Mouse (Mus musculus) cerebellum, adult 18-20 months (tissue): Measurements from ENCODE around the gene Mvd.
A peak's percentile ranks its signal among the peaks of the same experiment; 100 is the strongest.

Experiments used
- DNase-seq, 2 experiments: peaks; one replicate each; pipeline ENCODE4 v3.0.0; 2021

Gene Mvd

DNA sequence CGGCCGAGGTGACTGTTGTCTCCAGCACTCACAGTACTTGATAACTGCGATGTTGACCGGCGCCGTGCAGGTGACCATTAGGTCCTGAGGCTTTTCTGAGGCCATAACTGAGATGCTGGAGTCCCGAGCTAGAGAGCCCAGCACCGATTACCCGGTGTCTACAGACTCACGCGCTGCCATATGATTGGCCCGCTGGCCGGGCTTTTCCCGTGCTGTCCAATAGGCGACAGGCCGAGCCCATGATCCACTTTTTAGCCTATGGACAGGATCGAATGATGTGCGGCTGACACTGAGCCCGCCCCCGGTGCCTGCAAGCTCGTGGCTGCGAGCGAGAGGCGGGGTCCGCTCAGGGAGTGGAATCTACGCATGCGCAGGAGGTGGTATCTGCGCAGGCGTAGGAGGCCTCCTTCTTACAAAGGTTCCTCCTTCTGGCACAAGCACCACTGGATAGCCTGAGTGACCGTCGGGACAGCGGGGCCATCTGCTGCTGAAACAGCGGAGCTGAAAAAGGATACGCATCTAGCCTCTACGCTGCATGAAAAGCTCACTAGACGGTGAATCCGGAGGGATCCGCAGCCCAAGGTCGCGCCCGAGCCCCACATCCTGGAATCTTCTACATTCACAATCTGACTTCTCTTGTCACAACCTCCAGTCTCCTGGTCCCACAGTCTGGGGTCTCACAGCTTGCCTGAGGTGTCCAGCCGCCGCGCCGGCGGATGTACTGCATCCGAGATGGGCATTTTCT lies at the start of gene Mvd:
Gene Mvd, minus strand, starts transcription at position 161 of the 745 bp plus-strand sequence.
- peak; percentile 99 to 100 for DNase-seq

DNA sequence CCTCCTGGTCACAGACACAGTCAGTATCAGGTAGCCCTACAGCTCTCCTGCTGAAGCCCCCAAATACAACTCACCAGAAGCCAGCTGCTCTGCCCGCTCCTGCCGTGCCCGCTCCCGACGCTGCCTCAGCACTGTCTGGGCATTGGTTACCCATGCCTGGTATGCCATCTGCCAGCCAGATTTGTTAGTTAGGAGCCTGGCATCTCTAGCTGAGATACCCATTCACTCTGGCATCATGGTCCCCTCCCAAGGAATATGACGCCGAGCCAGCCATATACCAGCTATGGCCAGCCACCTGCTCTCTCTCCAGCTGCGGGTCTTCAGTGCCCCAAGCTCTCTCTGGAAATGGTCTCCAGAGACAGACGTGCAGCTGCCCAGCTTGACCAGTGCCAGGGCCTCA lies 45.2 kb upstream of the Mvd start:
- DNase-seq: no peak

DNA sequence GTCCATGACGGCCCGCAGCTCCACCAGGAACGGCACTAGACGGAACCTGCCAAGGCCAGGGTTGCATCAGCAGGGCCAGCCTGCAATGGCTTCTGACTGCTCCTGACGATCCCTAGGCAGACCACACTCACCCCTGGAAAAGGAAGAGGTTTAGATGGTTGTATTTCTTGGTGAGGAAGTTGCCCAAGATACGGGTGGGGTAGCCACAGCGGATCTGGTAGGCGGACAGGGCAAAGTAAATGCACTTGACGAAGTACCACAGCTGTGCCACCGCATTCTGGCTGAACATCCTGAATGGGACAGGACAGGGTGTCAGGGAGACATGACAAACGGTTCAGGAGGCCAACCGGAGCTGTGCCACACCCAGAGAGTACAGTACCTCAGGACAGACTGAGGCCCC lies 41.6 kb upstream of the Mvd start:
- no peak for DNase-seq

DNA sequence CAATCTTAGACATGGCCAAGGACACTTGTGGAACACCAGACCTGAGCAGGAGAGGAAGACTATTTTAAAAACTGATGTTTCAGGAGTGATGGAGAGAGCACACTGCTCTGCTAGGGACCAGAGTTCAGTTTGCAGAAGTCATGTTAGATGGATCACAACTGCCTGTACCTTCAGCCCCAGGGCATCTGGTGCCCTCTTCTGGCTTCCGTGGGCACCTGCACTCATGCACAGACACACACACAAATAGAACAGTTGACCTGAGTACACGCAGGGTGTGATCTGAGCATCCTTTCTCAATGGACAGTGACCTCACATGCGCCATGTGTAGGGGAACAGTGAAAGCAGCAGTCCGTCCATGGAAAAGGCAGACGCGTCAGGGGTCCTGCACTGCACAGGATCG lies 40.7 kb upstream of the Mvd start:
- DNase-seq: no peak

DNA sequence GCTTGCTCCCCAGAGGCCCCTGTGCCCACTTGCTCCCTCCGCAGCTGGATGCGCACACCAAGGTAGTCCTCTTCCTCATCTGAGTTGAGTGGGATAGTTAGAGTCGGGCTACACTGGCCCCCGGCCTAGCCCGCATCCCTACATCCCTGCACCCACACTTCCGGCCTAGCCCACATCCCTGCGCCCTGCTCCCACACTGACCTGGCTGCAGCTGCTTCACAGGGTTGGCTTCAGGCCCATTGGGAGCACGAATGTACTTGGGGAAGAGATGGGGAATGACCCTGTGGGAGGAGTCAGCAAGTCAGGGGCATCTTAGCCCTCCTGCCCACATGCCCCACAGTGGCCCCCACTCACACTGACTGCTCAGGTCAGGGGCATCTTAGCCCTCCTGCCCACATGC lies 39.2 kb upstream of the Mvd start:
- no peak for DNase-seq

DNA sequence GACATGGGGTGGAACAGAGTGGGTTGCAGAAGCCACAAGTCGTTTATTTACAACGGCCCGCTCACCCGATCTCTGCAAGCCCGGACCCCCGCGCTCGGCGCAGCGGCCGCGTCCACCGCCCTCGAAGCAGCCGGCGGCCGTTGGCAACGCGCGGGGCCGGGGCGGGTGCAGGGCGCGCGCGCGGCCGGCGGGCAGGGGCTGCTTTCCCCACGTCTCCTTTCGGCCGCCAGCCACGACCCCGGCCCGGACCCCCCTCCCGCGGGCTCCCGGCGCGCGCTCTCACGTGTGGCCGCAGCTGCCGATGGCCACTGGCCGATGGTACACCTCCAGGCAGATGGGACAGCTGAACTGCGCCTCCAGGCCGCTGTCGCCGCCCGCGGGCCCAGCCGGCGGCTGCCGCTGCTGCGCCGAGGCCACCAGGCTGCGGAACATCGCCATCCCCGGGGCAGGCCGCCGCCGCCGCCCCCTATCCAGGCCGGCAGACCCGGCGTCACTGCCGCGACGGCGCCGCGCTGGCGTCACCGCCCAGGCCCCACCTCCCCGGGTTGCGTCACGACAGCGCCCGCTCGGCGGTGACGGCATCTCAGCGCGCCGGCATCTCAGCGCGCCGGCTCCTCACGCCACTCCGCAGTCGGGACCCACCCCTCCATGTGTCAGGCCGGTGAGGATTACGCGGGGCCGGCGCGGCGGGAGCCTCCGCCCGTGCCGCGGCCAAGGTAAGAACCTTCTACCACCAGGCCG lies 32.5 kb upstream of the Mvd start, which contains the start of the genes Rnf166 and Ctu2:
Gene Rnf166, minus strand, starts transcription at position 485 of the 741 bp plus-strand sequence.
Gene Ctu2, plus strand, starts transcription at position 564 of the 741 bp plus-strand sequence.
- peak; percentile 83 to 97 for DNase-seq

DNA sequence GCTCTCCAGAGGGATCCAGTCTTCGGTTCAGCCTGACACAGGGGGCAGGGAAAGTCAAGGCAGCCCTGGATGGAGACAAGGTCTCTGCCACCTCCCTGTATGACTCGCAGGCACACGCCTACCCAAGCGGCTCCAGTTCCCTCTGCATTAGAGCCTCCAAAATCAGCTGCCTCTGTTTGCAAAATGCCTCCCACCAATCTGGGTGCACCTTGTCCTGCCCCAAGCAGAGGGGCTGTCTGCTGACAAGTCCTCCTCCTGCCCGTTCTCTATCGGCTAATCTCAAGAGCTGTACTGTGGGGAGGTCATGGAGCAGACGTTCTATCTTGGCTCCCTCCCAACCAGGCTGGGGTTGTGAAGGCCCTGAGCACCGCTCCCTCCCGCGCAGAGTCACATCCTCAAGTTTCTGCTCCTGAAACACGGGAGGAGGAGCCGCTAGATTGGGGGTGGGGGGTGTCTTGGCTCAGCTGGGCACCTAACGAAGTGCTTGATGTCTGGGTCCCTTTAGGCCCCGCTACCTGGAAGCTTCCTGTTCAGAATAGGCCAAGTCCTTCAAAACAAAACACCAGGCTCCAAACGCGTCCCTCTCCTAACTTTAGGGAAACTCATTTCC lies 31.8 kb upstream of the Mvd start:
- peak; percentile 37 to 46 for DNase-seq

DNA sequence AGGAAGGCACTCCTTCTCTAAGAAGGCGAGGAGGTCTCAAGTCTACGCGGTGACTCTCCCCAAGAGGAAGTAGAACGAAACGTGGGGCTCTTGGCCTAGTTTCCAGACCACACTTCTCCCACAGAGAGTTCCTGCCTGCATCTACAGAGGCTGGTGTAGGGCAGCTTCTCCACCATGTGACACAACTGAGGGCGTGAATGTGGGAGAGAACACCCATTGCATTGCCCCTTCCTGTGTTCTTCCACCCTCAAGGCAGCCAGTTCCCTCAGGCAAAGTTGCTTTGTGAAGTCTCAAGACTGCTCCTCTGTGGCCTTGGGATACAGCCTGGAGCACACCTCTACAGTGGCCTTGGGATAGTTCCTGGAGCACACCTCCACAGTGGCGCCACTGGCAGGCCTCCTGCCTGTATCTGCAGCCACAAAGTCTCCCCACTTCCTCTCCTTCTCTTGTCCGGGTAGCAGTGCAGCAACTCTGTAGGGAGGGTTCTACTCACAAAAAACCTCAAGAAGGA lies 30.7 kb upstream of the Mvd start:
- DNase-seq: no peak

DNA sequence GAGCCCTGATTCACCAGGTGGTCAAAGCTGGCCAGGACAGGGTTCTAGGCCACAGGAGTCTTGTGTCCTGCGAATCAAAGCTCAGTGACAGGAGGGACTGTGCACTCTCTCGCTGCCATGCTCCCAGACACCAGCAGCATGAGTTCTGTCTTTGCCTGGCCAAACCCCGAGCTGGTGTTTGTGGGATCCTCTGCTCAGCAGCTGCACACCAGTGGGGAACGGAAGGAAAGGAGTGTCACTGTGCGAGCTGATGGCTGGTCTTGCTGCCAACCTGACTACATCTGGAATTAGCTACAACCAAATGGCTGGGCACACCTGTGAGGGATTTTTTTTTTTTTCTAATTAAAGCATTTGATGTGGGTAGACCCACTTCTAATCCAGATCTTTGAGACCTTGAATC lies 27.5 kb upstream of the Mvd start:
- no peak for DNase-seq

DNA sequence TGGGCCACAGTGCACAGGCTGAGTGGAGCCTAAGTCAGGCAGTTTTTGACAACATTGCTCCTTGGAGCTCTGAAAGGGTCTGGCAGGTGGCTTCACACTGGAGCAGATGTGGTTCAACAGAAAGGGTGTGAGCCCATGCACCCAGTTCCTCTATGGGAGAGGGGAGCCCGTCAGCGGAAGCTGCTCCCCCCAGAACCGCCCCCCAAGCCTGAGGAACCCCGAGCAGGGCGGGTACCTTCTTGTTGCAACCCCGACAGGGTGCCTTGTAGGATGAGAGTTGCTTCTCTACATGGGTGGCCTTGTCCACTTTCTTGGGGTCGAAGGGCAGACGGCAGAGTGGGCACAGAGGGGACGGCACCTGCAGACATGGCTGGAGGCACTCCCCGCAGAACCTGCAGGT lies 26.7 kb upstream of the Mvd start:
- no peak for DNase-seq

DNA sequence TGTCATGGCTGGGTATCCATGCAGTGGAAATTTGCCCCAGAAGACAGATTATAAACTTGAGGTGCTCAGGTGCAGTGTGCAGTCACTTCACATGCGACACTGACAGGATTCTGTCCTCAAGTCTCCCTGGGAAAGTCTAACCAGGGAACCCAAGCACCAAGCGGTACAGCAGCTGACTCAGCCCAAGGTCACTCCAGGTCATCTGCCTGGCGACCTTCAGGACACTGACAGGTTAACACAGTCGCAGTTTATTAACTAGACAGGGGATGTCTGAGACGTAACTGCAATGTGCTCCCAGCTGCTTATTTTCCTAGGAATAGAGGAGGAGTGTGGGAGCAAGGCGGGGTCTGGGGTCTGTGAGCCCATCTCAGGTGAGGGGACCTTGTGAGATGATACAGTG lies 26.2 kb upstream of the Mvd start:
- DNase-seq: no peak

DNA sequence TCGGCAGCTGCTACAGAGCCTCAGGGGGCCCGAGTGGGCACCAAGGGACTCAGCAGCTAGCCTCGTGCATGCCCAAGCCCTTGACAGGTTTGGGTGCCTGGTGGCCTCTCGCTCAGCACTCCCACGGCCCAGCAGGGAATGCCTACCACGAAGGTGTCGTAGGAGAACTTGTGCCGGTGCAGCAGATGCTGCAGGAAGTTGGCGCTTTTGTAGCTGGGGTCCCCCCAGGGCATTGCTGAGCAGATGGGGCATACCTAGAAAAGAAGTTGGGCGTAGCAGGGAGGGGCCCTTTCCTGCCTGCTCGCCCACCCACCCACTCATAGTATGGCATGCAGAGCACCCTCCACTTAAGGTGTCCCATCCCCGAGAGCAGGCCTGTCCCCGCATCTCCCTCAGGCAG lies 24.6 kb upstream of the Mvd start:
- DNase-seq: no peak

DNA sequence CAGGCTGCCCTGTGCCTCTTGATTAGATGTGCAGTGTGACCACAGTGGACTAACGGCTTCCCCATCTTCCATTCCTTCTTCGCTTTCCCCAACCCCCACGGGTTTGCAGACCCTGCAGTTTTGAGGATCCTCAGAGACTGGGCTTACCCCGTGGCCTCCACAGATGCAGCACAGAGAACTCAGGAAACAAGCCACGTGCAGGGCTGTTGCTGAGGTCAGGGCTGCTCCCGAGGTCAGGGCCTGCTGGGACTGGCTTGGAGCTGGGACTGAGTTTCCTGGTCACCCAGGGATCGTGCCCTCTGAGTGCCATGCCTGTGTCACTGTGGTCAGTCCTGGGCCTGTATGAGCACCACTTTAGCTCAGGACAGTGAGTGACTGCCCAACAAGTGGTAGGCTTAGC lies 21.8 kb upstream of the Mvd start:
- DNase-seq: no peak

DNA sequence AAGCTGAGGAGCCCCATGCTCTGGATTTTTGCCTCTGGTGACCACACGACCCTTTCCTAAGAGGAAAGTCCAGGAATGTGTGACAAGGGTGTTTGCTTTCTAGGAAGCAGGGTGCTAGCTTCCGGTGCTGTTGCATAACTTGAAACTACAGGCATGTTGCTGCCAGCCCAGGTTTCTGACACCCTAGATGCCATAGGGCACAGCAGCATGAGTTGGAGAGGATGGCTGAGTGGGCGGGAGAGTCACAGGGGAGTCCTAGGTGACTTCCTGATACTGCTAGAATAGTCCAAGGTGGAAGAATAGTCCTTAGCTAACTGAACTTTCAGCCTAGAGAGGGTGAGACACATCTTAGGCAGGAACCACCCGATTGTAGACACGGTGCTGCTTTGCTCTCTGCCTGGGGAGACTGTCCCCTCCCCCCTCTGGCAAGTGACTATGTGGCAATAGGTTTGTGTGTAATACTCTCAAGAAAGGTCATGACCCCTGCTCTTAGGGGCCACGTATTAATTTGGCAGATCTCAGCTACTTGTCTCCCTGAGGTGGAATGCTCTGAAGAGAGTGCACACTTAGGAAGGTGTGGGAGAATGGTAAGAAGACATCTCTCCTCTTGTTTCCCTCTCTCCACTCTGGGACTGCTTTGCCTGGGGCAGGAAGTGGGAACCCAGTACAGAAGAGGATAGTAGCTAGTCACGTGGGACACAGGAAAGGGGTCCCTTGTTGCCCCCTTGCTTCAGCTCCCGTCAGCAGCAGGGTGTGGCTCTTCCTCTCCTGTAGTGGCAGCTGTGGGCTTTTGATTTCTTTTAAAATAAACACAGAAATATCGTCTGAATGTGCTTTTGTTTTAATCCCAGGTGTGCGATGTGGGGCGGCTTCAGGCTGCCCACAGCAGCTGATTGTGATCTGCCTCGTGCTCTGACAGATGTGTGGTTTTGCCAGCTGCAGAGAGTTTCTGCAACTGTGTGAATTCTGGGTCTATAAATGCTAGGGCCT lies 20.7 kb upstream of the Mvd start:
- DNase-seq: no peak

DNA sequence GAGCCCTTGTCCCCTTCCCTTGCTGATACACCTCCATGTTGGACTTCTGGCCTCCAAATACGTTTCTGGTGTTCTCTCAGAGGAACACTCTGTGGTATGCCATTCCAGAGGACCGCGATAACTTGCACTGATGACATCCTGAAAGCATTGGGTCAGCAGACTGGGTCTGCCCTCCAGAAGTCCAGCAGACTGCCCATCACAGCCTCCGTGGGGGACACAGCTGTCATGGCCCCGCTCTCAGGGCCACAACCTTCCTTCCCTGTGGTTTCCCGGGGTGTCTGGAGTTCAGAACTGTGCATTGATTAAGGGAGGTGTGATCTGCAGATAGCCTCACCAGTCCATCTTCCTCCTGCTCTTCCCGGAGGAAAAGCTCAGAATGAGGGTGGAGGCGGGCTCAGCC lies 19.3 kb upstream of the Mvd start:
- DNase-seq: no peak

DNA sequence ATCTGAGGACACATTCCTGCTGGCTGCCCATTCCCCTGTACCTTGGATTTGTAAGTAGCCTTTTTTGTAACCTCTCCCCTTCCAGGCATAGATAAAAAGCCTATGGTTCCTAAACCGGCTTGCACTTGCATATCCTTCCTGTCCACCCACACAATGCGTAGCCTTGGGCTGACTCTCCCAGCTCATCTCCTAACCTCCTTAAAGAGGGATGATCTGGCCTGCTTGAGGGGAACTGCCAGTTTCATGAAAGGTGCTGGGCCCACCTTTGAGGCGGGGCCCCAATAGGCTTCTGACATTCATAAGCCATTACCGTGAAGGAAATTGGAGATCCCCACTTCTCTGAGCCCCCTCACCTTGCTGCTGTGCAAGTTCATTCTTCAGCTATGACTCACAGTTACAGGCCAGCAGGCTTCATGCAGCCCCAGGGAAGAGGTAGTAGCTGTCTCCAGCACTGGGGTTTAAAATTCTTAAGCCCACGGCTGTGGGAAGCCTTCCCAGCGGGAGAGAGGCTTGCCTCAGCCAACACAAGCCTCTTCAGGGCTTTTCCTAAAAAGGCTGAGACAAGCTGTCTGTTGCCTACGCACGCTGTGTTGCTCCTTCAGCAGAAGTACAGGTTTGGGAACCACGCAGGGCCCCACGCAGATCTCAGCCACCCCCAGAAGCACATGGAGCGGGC lies 18.4 kb upstream of the Mvd start:
- DNase-seq: no peak

DNA sequence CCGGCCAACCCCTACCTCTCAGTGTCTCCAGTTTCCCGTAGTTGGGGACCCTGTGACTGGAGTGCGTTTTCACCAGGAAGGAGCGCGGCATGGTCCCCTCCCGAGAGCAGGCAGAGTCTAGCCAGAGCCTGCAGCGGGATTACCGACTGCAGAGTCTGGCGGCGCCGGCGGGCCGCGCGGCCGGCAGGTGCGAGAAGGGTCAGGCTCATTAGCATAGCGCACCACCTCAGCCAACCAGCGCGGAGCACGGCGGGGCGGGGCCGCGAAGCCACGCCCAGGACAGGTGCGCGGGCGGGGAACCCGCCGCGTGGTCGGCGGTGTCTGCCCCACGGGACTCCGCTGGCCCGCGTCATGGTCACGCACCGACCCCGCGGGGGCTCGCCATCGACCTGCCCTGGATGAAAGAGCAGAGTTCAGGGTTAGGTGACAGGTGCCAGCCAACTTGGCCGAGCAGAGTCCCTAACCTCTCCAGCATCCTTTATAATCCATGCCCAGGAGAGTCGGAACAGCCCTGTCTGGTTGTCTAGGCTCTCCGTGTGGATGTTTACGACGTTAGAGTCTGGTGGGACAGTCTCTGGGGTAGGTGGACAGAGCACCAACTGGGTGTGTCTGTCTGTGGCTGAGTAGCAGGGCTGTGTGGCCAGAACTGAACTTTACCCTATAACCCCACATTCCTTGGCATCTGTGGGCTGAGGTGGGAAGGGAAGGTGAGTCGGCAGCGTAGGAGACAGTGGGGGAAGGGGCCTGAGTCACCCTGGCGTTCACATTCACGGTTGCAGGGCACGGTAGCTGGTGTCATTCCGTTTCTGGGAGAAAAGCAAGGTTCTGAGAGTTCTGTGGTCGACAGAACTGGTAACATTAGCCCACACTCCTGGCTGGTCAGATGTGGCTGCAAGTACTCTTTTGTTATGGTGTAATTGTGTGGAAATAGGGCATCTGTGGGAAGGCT lies 17.6 kb upstream of the Mvd start, which contains the start of gene Snai3:
Gene Snai3, minus strand, starts transcription at position 210 of the 949 bp plus-strand sequence.
- peak; percentile 74 to 76 for DNase-seq

DNA sequence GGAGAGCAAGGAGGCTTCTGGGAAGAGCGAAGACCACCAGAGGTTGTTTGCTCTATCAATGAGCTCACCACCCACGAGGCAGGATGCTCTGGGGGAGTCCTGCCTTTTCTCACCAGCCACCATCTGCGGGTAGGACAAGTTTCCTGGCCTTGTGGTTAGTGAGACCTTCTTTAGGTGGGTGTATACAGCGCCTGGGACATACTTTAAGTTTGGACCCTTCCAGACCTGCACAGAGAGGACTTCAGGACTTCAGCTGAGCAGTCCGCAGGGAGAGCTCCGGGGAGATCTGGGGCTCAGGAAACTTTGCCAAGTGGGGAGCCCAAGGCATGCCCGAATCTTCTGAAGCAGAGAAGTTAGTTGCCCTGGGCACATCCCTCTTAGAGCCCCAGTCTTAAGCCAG lies 16.8 kb upstream of the Mvd start:
- no peak for DNase-seq

DNA sequence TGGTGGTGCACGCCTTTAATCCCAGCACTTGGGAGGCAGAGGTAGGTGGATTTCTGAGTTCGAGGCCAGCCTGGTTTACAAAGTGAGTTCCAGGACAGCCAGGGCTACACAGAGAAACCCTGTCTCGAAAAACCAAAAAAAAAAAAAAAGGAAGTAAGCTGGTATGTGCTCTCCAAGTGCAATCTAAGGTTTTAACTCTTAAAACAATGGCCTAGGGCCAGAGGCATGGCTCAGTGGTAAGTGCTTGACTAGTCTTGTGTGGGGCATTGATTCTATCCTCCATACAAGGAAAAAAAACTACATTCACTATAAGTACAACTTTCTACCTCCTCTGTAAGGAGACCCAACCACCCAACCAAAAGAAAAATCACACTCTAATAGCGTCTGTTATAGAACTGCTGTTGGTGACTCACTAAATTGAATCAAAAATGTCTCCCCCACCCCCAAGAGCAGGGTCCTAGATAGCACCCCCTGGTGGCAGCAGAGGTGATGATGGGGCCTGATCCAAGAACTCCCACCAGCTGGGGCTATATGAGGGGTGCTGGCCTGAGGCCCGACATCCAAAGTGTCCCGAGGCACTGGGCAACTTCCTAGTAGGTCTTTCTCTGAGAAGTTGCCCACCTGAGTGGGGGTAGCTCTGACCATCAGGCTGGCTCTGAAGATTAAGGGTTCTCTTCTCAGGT lies 16.1 kb upstream of the Mvd start:
- no peak for DNase-seq

DNA sequence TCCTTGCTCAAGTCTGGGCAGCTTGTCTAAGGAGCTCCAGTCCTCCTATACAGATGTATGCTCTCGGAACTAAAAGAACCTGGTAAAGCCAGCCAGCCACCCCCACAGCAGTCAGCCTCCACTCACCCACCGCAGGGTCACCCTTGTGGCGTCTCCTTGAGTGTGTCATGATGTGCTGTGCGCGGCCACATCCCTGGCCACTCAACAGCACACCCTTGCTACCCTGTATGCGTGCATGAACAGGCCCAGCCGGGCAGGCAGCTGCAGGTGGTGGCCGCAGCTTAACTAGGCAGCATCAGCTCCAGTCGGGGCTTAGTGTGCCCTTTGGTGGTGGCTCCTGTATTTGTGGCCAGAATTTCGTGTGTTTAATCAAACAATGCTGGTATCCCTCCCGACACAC lies 13.9 kb upstream of the Mvd start:
- no peak for DNase-seq
